Mouse (Mus musculus): ENCODE measurements around the gene Dis3l2.
A peak's percentile ranks its signal among the peaks of the same experiment; 100 is the strongest.

Dis3l2 gene

DNA sequence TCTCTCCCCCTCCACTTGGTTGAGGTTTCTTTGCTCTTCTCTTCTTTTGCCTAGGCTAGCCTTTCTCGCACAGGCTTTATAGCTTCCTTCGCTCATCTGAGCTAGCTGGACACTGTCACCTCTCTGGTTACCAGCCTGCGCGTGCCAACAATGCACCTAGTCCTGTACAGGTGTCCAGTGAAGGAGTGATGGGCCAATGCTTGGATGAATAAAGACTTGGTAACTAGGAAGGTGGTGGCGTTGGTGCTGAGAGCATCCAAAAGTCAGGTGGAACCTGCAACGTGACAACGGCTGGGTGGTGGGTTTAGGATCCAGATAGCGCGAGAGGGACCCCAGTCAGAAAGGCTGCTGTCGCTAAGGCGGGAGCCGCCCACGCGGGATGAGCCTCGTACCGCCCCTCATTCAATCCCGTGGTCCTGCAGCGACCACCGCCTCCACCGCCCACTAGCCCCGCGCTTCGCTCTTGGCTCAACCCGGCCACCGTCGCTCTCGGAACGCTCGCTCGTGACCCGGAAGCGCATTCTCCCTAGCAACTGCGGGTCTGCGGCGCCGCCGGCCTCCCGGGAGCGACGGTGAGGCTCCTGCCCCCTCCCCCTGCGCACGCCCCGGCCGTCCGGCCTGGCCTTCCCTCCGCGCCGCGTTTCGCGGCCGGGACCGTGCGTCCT is at the start of gene Dis3l2:
Gene Dis3l2, plus strand, starts transcription at position 509 of the 665 bp plus-strand sequence.
- DNase-seq (ENCODE audit: low spot score), result peak; percentile 87

DNA sequence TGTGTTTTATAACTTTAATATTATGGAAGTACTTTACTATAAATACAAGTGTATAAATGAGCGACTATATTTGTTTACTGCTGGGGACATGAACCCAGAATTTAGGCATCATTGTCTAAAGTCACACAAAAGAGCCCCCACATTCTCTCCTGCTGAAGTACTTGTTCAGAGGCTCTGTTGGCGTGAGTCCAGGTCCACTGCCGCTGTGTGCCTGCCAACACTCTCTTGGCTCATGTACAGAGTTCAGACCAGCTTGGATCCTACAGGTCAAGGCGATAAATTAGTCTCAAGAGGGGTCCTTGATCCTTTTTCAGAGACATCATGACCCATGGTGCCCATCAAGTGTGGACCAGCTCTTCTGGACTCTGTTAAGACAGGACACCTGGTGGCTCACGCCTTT is 46.5 kb upstream of the Dis3l2 start:
- no peak for DNase-seq (ENCODE audit: low spot score)

DNA sequence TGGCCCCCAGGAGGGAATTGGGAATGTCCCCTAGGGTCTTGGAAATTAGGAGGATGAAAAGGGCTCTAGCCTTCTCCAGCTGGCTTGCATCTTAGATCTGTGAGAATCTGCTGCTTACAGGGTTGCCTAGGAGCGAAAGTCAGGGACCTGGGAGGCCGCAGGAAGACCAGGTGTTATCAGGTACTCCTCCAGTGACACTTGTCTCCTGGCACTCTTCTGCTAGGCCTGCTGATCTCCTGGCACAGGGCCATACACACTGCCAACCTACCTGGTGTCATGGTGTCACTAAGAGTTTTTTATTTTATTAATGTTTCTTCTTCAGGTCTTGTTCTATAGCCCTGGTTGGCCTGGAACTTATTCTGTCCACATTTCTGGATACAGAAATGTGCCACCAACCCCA is 38.5 kb upstream of the Dis3l2 start:
- no peak for DNase-seq (ENCODE audit: low spot score)

DNA sequence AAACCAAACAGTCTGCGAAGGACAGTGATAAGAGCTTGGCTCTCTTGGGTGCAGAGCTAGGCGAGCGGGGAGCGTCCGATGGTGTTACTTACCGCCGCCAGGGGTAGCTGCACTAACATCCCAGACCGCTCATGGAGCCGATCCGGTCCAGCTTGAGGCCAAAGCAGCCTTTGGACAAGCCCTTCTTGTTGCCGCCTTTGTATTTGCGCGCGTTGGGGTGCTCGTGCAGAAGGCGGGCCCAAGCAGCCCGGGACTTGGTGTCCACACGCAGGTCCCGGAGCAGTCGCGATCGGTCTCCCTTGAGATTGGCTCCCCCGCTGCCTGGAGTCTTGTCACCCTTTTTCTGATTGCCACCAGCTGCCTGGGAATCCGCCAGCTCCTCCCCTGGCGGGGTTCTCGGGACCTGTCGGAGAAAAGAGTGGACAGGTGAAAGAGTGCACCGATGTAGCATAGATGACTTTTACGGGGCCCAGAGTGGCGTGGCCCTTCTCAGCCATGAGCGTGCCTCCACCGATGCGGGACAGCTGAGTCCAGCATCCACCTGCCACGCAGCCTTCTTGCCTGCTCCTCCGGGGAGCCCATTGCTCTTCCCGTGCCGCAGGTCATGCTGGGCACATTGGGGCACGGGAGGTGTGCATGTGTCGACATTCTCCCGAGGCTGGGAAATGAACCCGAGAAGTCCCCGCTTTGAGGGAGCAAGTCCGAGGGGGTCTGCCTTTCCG is 33.9 kb upstream of the Dis3l2 start:
- DNase-seq (ENCODE audit: low spot score), result peak; percentile 53

DNA sequence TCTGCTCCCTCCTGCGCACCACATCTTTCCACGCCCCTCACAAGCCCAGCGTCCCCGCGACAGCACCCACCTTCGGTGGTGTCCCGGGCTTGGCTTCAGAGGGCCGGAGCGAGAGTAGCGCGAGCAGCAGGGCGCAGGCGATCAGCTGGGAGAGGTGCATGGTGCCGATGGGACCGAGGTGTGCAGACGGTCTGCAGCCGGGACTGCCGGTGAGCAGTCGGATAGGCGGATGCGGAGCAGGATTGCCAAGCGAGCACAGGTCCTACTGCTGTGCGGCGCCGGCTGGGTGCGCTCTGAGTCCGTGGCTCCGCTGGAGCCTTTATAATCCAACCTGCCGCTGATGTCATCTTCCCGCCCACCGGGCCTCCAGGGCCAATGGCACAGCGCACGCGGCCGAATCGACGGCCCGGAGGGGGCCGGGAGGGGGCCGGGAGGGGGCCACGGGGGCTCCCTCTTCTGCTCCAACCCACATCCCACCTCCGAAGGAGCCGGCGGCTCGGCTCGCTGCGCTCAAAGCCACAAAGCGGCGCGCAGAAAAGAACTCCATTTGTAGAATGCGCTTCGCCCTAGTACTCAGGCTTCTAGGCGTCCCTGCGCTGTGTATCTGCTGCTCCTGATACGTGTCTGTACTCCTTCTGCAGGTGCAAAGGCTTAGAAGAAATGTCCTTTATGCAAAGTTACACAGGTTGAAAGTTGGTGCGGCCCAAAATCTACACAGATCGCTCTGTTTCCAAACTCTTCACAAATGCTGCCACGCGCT is 33.1 kb upstream of the Dis3l2 start, which contains the start of gene Nppc:
Gene Nppc, minus strand, starts transcription at position 293 of the 760 bp plus-strand sequence.
- DNase-seq (ENCODE audit: low spot score), result peak; percentile 74

DNA sequence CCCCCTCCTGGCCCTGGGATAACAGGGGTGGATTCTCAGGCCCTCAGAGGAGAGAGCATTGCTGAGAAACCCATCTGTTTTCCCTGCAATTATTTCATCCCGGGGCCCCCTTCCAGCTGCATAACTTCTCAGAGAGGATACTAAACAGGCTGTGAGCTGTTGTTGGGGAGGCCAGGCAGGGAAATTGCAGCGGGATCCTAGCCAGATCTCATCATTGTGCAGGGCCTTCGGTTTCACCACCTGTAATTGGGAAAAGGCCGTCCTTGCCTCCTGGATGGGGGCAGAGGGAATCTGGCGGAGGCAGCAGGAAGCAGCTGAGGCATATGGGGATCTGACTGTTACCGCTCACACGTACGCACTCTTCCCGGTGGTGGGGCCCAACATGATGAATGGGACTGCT is 29.2 kb upstream of the Dis3l2 start:
- no peak for DNase-seq (ENCODE audit: low spot score)

DNA sequence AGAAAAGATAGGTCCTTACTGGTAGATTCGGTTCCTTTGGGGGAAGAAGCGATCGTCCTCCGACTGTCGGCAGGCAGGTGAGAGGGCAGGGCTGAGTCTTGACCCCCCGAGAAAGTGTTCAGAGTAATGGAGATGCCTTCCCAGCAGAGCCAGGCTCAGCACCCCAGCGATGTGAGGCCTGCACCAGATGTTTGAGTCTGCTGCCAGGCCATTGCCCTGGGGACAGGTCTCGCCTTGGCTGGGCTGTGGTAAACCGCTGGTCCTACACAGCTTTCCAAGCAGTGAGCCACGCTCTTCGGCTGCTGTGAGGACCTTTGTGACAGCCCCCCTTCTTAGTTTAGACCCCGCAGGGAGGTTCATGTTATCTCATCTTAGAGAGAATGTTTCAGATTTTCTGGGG is 28.5 kb upstream of the Dis3l2 start:
- DNase-seq (ENCODE audit: low spot score), result no peak

DNA sequence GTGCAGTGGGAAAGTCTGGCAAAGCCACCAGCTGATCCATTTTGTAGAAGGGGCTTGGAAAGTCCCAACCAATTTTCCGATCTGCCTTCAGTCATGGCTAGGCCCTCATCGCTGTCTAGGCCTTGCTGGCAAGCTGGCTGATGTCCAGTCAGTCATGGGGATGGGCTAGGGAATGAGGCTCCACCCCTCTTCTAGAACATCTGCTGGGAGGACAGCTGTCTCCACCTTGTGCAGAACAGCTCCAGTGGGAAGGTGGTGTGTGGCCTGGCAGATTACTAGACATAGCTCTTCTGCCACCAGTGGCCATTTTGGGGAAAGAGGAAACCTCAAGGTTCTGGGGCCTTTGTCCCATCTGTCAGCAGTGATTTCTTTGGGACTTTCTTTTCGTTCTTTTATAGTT is 26.0 kb upstream of the Dis3l2 start:
- DNase-seq (ENCODE audit: low spot score), result no peak

DNA sequence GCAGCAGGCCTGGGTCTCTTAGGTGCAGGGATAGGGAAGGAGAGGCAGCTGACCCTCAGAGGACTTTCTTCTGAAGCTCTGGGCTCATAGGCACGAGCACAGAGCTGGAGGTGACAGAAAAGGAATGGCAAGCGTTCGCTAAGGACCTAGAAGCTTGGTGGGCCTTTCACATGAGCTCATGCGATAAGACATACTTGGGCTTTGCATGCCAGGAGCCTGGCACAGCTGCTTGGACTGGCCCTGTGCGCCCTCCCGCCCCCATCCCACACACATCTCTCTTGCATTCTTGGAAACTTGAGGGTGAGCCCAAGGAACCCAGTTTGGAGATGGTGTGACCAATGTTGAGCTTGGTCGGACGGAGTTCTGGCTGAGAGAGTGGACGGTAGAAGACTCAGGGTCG is 24.9 kb upstream of the Dis3l2 start:
- no peak for DNase-seq (ENCODE audit: low spot score)

DNA sequence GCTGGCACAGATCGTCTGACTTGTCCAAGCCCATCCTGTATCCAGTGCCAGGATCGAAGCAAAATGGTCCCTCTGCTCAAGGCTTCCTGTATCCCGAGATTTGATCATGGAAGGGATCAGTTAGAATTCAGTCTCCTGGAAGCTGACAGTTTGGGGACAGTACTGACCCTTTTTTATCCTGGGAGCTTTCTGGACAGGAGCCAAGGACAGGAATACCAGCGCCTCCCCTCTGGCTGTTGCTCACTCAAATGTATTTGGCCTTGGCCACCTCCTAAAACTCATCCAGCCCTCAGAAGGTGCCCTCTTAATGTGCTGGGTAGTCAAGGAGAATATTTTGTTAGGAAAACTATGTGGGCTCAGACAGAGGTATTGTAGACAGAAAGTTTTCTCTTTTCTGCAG is 16.4 kb upstream of the Dis3l2 start:
- no peak for DNase-seq (ENCODE audit: low spot score)

DNA sequence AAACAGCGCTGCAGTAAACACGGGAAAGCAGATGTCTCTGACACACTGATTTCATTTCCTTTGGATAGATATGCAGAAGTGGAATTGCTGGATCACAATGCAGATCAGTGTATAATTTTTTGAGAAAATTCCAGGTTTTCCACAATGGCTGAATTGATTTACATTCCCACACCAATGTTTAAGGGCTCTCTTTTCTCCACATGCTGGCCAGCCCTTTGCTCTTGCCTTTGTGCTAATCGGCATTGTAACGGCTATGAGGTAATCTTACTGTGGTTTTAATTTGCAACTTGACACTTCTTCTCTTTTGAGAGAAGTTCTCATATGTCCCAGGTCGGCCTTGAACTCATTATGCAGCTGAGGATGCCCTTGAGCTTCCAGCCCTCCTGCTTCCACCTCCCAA is 12.6 kb upstream of the Dis3l2 start:
- no peak for DNase-seq (ENCODE audit: low spot score)

DNA sequence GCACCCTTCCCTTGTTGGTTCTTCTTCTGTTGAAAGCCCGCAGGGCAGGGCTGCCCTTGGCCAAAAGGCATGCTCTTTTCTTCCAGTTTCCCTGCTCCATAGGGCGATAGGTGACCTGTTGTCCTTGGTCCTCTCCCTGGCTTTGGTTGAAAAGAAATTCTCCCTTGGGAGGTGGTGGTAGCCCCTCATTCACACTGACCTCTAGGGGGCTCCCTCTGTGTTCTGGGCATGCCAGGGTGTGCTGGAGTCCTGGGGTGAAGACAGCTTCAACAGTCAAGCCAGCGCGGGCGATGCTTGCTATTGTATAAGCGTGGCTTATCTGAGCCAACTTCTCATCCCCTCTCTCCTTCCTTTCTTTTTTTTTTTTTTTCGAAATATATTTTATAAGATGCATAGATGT is 6.7 kb upstream of the Dis3l2 start:
- DNase-seq (ENCODE audit: low spot score), result no peak

DNA sequence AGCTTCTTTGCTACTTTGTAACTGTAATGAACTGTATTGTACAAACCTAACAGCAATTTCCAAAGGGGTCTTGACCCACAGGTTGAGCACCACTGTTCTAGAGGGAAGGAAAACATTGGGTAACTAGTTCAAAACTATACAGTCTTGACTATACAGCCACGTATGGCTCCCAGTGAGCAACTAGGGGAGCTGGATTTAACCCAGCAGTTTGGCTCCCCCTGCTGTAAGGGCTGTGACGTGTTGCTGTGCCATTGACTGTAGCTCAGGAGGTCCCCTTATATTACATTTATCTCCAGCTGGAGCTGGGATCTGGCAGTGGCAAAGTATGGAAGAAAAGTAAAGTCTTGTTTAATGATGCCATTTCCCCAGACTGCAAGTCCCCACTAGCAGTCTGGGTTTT is 4.9 kb upstream of the Dis3l2 start:
- DNase-seq (ENCODE audit: low spot score), result no peak

DNA sequence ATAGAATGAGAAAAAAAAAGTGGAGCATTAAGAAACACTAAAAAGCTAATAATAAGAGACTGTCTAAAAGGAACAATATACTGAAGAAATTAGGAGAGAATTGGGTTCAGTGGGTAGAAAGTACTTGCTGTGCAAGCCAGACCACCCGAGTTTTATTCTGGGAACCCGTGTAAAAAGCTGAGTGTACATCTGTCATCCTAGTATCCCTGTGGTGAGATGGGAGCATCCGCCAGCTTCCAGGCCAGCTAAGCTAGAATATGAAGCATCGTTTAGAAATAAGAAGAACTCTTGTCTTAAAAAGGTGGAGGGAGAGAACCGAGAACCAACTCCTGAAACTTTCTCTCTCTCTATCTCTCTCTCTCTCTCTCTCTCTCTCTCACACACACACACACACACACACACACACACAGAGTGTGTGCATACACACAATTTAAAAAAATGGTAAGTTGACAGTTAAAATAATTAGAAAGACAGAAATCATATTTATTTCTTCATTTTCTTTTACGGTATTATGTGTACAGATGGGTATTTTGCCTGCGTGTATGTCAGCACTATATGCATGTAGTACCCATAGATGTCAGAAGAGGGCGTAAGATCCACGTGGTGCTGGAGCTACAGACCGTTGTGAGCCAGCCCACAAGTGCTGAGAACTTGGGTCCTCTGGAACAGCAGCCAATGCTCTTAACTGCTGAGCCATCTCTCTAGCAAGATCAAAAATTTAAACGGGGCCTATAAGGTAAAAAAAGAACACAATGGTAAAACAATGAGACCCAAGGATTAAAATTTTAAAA is 4.1 kb upstream of the Dis3l2 start:
- no peak for DNase-seq (ENCODE audit: low spot score)

DNA sequence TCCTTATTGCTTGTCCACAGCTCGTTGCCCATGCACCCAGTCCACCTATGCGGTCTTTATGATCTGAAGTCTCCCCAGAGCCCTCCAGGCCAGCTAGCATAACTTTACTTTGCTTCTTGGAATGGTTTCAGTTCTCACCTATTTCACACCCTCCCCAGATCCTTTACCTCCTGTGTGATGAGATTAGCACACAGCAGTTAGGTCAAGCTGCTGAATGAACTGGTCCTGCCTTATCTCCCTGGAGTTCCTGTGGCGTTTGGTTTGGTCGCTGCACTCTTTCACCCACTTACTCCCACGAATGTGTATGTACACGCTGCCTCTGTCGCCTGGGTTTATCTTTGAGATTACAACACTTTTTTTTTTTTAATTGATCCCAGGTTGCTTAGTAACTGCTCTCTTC is 3.2 kb upstream of the Dis3l2 start:
- no peak for DNase-seq (ENCODE audit: low spot score)

DNA sequence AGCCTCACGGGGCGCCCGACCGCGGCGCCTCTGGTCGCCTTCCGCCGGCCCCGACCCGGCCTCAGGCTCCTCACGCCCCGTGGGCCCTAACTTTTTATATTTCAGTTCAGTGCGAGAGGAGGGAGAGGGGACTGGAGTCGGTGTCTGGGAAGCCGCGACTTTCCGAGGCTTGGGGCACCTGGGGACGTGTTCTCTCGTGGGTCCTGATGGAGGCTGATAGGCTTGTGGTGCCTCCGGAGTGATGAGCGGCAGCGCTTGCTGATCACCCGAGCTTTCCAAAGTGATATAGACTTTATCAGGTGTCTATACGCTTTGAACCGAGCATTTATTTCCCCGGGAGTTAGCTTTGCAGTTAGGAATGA is 338 bp downstream of the Dis3l2 start:
- no peak for DNase-seq (ENCODE audit: low spot score)

DNA sequence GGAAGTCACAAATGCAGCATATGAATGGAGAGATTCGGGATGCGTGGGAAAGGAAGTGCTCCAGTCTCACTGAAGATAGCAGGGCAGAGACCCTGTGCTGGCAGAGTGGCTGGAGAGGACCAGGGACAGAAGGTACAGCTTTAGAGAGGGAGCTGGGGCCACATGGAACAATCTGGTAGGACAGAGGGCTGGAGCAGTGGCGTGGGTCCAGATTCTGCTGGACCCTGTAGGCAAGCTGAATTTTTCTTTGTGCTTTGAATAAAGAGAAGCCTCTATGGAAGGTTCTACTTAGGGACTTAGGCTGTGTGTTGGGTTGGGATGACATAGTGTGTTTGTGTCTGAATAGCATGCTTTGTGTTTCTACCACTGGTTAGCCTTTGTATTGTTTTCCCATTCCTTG is 1.9 kb downstream of the Dis3l2 start:
- no peak for DNase-seq (ENCODE audit: low spot score)

DNA sequence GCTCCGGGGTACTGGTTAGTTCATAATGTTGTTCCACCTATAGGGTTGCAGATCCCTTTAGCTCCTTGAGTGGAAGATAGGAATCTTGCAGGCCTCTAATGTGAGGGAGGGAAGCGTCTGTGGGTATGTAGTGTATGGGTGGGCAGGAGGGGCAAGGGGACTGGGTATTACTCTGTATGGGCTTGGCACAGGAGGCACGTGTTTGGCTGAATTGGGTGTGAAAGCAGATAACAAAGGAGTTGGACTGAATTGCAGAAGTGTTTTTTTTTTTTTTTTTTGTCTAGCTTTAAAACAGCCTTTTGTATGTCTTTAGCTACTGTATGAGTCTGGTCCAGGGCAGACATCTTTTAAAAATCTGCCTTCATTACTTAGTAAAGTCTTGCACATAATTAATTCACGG is 5.9 kb downstream of the Dis3l2 start:
- DNase-seq (ENCODE audit: low spot score), result no peak

DNA sequence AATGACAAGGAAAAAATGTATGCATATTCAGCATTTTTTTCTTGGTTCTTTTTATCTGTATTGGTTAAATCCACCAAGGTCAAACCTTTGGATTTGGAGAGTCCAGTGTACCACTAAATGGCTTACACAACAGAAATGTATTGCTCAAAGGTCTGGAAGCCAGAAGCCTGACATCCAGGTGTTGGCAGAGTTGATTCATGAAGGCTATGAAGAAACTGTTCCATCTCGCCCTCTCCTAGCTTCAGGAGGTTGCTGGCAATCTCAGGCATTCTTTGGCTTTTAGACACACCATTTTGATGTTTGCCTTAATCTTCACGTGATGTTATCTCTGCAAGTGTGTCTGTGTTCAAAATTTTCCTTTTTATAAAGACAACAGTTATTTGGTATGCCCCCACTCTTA is 8.4 kb downstream of the Dis3l2 start:
- no peak for DNase-seq (ENCODE audit: low spot score)

DNA sequence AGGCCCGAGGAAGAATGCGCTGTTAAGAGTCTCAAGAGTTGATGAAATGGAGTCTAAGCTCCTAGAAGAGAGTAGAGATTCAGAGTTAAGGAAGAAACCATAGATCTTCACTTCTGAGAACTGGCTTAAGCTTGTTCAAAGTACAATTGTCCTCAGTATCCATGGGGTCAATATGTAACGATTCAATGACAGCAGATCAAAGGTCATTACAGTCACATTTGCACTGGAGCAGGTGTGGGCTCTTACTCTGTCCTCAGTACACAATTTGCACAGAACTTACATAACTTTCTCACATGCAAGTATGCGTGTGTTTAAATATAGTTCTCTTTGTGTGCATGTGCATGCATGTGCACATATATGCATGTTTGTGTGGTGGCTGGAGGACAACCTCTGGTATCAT is 9.4 kb downstream of the Dis3l2 start:
- peak; percentile 40 for DNase-seq (ENCODE audit: low spot score)

DNA sequence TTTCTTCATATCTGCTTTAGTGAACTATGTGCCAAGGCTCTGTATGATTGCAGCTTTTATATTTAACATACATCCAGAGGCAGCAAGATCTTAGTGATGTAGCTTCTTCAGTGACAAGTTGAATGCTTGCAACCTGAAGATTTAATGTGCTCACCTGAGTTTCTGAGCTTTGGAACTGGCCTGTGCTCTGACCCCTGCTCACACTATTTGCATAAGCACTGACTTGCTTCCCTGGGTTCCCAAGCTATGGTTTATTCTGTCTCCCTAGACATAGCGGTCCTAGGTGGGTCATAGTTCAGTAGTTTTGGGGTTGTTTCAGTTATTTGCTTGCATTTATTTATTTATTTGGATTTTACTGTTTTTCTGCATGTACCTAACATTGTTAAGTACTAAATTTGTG is 14.6 kb downstream of the Dis3l2 start:
- peak; percentile 38 for DNase-seq (ENCODE audit: low spot score)

DNA sequence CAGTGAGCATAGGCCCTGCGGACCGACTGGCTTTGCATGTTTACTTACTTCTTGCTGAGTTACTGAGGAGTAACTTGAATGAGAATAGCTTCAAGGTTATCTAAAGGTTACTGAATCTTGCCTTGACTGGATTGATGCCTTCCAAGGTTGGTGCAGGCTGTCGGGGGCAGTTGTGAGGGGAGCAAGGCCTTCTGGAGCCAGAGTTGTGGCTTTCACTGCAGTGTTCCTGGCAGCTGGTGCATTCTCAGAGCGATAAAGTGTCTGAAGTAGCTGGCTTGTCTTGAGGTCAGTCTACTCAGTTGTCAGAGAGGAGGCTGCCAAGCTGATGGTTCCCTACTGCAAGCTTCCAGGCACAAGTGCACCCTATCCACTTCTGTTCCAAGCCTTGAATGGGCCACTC is 15.8 kb downstream of the Dis3l2 start:
- DNase-seq (ENCODE audit: low spot score), result peak; percentile 17

All from yolk sac, embryonic 10.5 days (tissue).